Mouse (Mus musculus) neural tube, embryonic 15.5 days (tissue): ENCODE measurements at regions not wholly inside any gene's neighbourhood (a gene's known extent, or its start where the extent isn't known, plus 50 kb on each side); places are given as distances from the start of the nearest gene placed in this dataset.

Experiments
- ATAC-seq: fragments of 200-750 bp; cut with Nextera tagmentation; 2 replicates; pipeline ENCODE4 v1.8.0; 2017; ENCODE audit warnings: mild to moderate bottlenecking, moderate TSS enrichment, moderate library complexity; ENCODE audit not compliant: low FRiP score
- H3K27ac ChIP-seq: fragments of 300-500 bp; sonication (generic); replicated peaks from 2 replicates; pipeline ENCODE4 v1.5.1; 2015; ENCODE audit warnings: mild to moderate bottlenecking, inconsistent platforms
- H3K27me3 ChIP-seq: fragments of 300-500 bp; sonication (generic); replicated peaks from 2 replicates; pipeline ENCODE4 v1.6.1; 2015; ENCODE audit warnings: inconsistent platforms
- H3K36me3 ChIP-seq: fragments of 300-500 bp; sonication (generic); 2 replicates; pipeline ENCODE4 v1.6.1; 2015; ENCODE audit warnings: inconsistent platforms
- H3K4me1 ChIP-seq: fragments of 300-500 bp; sonication (generic); 2 replicates; pipeline ENCODE4 v1.6.1; 2015; ENCODE audit warnings: inconsistent platforms
- H3K4me2 ChIP-seq: fragments of 300-500 bp; sonication (generic); 2 replicates; pipeline ENCODE4 v1.6.1; 2015; ENCODE audit warnings: inconsistent platforms, mild to moderate bottlenecking, moderate library complexity
- H3K4me3 ChIP-seq: fragments of 300-500 bp; sonication (generic); replicated peaks from 2 replicates; pipeline ENCODE4 v1.5.1; 2015; ENCODE audit warnings: mild to moderate bottlenecking, inconsistent platforms
- H3K9ac ChIP-seq: fragments of 300-500 bp; sonication (generic); replicated peaks from 2 replicates; pipeline ENCODE4 v1.6.1; 2015; ENCODE audit warnings: mild to moderate bottlenecking, inconsistent platforms
- H3K9me3 ChIP-seq: fragments of 300-500 bp; sonication (generic); replicated peaks from 2 replicates; pipeline ENCODE4 v1.6.1; 2016; ENCODE audit warnings: inconsistent platforms
- WGBS: fragments of 180-500 bp; shearing (Covaris S2); methylation state at CpG from one replicate; pipeline ENCODE4 v1.1.7; 2015; ENCODE audit warnings: mixed read lengths; 5-methylcytosine and 5-hydroxymethylcytosine counted together

- no peak overlapping the region for H3K4me3 ChIP-seq
These were observed 221.5 kb downstream of the Epha7 start for GRCm38 (mm10) chr4:29034406-29034805.

GRCm38 (mm10) chr4:29039993-29040392, 227.1 kb downstream of the Epha7 start:
- H3K4me2 ChIP-seq = no peak overlapping the region
- no peaks in the 10 kb centered on the region for H3K9me3 ChIP-seq
- no peaks in the 10 kb centered on the region for H3K27me3 ChIP-seq
- no peaks in the 10 kb centered on the region for H3K4me1 ChIP-seq
- no peak overlapping the region for H3K27ac ChIP-seq
- 26% methylated on average over 1 of the region's 1 CpGs for WGBS
- no peak for ATAC-seq
- H3K36me3 ChIP-seq = no peaks in the 10 kb centered on the region
- H3K4me3 ChIP-seq = no peak overlapping the region
- no peak overlapping the region for H3K9ac ChIP-seq

More at GRCm38 (mm10) chr4:29034406-29034805, 221.5 kb downstream of the Epha7 start:
- no peak for ATAC-seq
- 92% methylated on average over 1 of the region's 1 CpGs for WGBS
- no peaks in the 10 kb centered on the region for H3K27me3 ChIP-seq
- H3K4me2 ChIP-seq = no peak overlapping the region
- no peaks in the 10 kb centered on the region for H3K36me3 ChIP-seq
- H3K9ac ChIP-seq = no peak overlapping the region
- H3K4me1 ChIP-seq = no peaks in the 10 kb centered on the region
- H3K27ac ChIP-seq = no peak overlapping the region
- no peaks in the 10 kb centered on the region for H3K9me3 ChIP-seq

- Histone ChIP-seq H3K9ac (no peak overlapping the region), H3K4me3 (no peak overlapping the region), H3K27ac (no peak overlapping the region), H3K4me1 (no peaks in the 10 kb centered on the region), H3K27me3 (no peaks in the 10 kb centered on the region), H3K4me2 (no peak overlapping the region), H3K9me3 (no peaks in the 10 kb centered on the region), H3K36me3 (no peaks in the 10 kb centered on the region)
- WGBS = 32% methylated on average over 12 of the region's 12 CpGs
- ATAC-seq = no peak
These were observed 256.0 kb downstream of the Epha7 start for GRCm38 (mm10) chr4:29068678-29069621.

GRCm38 (mm10) chr4:29074204-29074603, 261.3 kb downstream of the Epha7 start:
- Histone ChIP-seq H3K9ac (no peak overlapping the region), H3K27me3 (no peaks in the 10 kb centered on the region), H3K4me2 (no peak overlapping the region), H3K9me3 (no peaks in the 10 kb centered on the region), H3K4me1 (no peaks in the 10 kb centered on the region), H3K36me3 (no peaks in the 10 kb centered on the region), H3K27ac (no peak overlapping the region), H3K4me3 (no peak overlapping the region)
- no peak for ATAC-seq

GRCm38 (mm10) chr4:29074851-29075250, 261.9 kb downstream of the Epha7 start:
- no peaks in the 10 kb centered on the region for H3K27me3 ChIP-seq
- no peaks in the 10 kb centered on the region for H3K9me3 ChIP-seq
- H3K4me2 ChIP-seq = no peak overlapping the region
- no peaks in the 10 kb centered on the region for H3K4me1 ChIP-seq
- WGBS = 73% methylated on average over 3 of the region's 3 CpGs
- no peak overlapping the region for H3K4me3 ChIP-seq
- no peak overlapping the region for H3K9ac ChIP-seq
- ATAC-seq = no peak
- no peaks in the 10 kb centered on the region for H3K36me3 ChIP-seq
- no peak overlapping the region for H3K27ac ChIP-seq

GRCm38 (mm10) chr4:29076683-29077082, 263.8 kb downstream of the Epha7 start:
- Histone ChIP-seq H3K9me3 (no peaks in the 10 kb centered on the region), H3K36me3 (no peaks in the 10 kb centered on the region), H3K27ac (no peak overlapping the region), H3K4me2 (no peak overlapping the region), H3K9ac (no peak overlapping the region), H3K4me3 (no peak overlapping the region), H3K27me3 (no peaks in the 10 kb centered on the region), H3K4me1 (no peaks in the 10 kb centered on the region)
- 93% methylated on average over 3 of the region's 3 CpGs for WGBS
- no peak for ATAC-seq

- H3K27me3 ChIP-seq = no peaks in the 10 kb centered on the region
- WGBS = 98% methylated on average over 3 of the region's 3 CpGs
- H3K9ac ChIP-seq = no peak overlapping the region
- no peak overlapping the region for H3K4me3 ChIP-seq
- no peaks in the 10 kb centered on the region for H3K4me1 ChIP-seq
- no peaks in the 10 kb centered on the region for H3K9me3 ChIP-seq
- no peak for ATAC-seq
- no peak overlapping the region for H3K4me2 ChIP-seq
- H3K36me3 ChIP-seq = no peaks in the 10 kb centered on the region
- H3K27ac ChIP-seq = no peak overlapping the region
These were observed 265.5 kb downstream of the Epha7 start for GRCm38 (mm10) chr4:29078391-29078790.

- Histone ChIP-seq H3K9ac (no peak overlapping the region), H3K27me3 (no peaks in the 10 kb centered on the region), H3K9me3 (no peaks in the 10 kb centered on the region), H3K4me2 (no peak overlapping the region), H3K4me3 (no peak overlapping the region), H3K36me3 (no peaks in the 10 kb centered on the region), H3K4me1 (no peaks in the 10 kb centered on the region), H3K27ac (no peak overlapping the region)
- 71% methylated on average over 5 of the region's 5 CpGs for WGBS
- ATAC-seq = no peak
These were observed 270.8 kb downstream of the Epha7 start for GRCm38 (mm10) chr4:29083545-29084290.

- H3K9me3 ChIP-seq = no peaks in the 10 kb centered on the region
- WGBS = 30% methylated on average over 4 of the region's 4 CpGs
- no peaks in the 10 kb centered on the region for H3K36me3 ChIP-seq
- no peak overlapping the region for H3K4me3 ChIP-seq
- no peak overlapping the region for H3K27ac ChIP-seq
- ATAC-seq = no peak
- H3K4me1 ChIP-seq = no peaks in the 10 kb centered on the region
- H3K9ac ChIP-seq = no peak overlapping the region
- H3K4me2 ChIP-seq = no peak overlapping the region
- H3K27me3 ChIP-seq = no peaks in the 10 kb centered on the region
These were observed 278.0 kb downstream of the Epha7 start for GRCm38 (mm10) chr4:29090949-29091348.

GRCm38 (mm10) chr4:29091495-29092211, 278.7 kb downstream of the Epha7 start:
- Histone ChIP-seq H3K9ac (no peak overlapping the region), H3K36me3 (no peaks in the 10 kb centered on the region), H3K27ac (no peak overlapping the region), H3K4me2 (no peak overlapping the region), H3K9me3 (no peaks in the 10 kb centered on the region), H3K4me3 (no peak overlapping the region), H3K4me1 (no peaks in the 10 kb centered on the region), H3K27me3 (no peaks in the 10 kb centered on the region)
- WGBS = 39% methylated on average over 5 of the region's 5 CpGs
- no peak for ATAC-seq

GRCm38 (mm10) chr4:29102373-29102772, 289.4 kb downstream of the Epha7 start:
- Histone ChIP-seq H3K4me1 (no peaks in the 10 kb centered on the region), H3K4me2 (no peak overlapping the region), H3K27ac (no peak overlapping the region), H3K9me3 (no peaks in the 10 kb centered on the region), H3K27me3 (no peaks in the 10 kb centered on the region), H3K4me3 (no peak overlapping the region), H3K9ac (no peak overlapping the region), H3K36me3 (no peaks in the 10 kb centered on the region)
- no peak for ATAC-seq
- WGBS = 77% methylated on average over 2 of the region's 2 CpGs
